Mouse (Mus musculus): ENCODE measurements around the gene Vegfb. TPM values are rescaled to one million over a fixed set of nuclear protein-coding genes. Genes with fewer than 3 reads are reported as not detected.

The Vegfb gene
- polyA plus RNA-seq, 1 experiment: 17.5 TPM

- DNase-seq (ENCODE audit: low read depth, low spot score): no peak
- whole genome bisulfite sequencing: 89% methylated on average over 4 of the region's 4 CpGs
Measured at GRCm38 (mm10) chr19:6948186-6948585, 39.3 kb downstream of the Vegfb start.

DNA sequence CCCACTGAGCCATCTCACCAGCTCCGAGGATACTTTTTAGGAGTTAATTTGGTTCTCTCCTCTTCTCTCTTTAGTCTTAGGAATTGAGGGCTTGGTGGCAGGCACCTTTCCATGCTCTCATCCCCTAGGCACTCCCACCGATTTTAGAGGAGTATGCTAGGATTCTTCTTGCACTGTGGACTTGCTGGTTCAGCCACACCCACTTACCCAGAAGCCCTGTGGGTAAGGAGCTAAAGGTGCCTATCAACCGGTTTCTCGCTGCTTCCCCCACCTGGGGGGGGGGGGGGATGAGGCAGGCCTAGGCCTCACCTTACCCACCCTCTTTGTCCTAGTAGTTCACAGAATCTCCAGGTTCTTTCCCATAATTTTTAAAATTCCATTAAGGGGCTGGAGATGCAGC lies 39.7 kb downstream of the Vegfb start:
- 57% methylated on average over 4 of the region's 4 CpGs for WGBS
- DNase-seq (ENCODE audit: low read depth, low spot score): no peak

- no peak for DNase-seq (ENCODE audit: low read depth, low spot score)
- 90% methylated on average over 6 of the region's 6 CpGs for WGBS
Measured at GRCm38 (mm10) chr19:6943709-6944108, 43.7 kb downstream of the Vegfb start.

- 25% methylated on average over 5 of the region's 5 CpGs for WGBS
- no peak for DNase-seq (ENCODE audit: low read depth, low spot score)
Measured at GRCm38 (mm10) chr19:6942764-6943163, 44.7 kb downstream of the Vegfb start.

DNA sequence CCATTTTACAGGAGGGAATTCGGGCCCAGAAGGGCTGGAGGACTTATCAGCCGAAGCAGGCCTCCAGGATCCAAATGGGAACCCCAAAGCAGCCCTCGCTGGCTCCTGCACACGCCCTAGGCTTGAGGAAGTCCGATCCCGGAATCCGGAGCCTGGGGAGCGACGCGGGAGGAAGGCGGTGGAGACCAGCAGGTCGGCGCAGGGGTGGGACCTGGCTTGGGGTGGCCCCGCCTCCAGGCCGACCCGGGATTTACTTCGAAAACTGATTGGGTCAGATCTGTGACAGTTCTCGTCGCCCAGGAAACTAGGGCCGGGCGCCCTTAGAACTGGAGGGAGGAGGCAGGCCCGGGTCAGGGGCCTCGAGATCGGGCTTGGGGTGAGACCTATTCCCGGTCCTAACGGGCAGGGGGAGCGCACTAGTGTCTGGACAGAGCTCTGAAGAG lies 45.2 kb downstream of the Vegfb start, which contains the start of gene Gpr137:
Gpr137 (minus strand) TSS at position 232 of the 443 bp plus-strand sequence.
- no peak for DNase-seq (ENCODE audit: low read depth, low spot score)
- WGBS: under 1% methylated on average over 27 of the region's 27 CpGs

- 1% methylated on average over 83 of the region's 83 CpGs for WGBS
- DNase-seq (ENCODE audit: low read depth, low spot score): no peak
Measured at GRCm38 (mm10) chr19:6941372-6942248, 45.8 kb downstream of the Vegfb start, which contains the start of gene Bad. Gene Bad (plus strand): TSS chr19:6941861.

GRCm38 (mm10) chr19:6940396-6941351 lies 46.8 kb downstream of the Vegfb start:
- 17% methylated on average over 29 of the region's 29 CpGs for WGBS
- no peak for DNase-seq (ENCODE audit: low read depth, low spot score)

DNA sequence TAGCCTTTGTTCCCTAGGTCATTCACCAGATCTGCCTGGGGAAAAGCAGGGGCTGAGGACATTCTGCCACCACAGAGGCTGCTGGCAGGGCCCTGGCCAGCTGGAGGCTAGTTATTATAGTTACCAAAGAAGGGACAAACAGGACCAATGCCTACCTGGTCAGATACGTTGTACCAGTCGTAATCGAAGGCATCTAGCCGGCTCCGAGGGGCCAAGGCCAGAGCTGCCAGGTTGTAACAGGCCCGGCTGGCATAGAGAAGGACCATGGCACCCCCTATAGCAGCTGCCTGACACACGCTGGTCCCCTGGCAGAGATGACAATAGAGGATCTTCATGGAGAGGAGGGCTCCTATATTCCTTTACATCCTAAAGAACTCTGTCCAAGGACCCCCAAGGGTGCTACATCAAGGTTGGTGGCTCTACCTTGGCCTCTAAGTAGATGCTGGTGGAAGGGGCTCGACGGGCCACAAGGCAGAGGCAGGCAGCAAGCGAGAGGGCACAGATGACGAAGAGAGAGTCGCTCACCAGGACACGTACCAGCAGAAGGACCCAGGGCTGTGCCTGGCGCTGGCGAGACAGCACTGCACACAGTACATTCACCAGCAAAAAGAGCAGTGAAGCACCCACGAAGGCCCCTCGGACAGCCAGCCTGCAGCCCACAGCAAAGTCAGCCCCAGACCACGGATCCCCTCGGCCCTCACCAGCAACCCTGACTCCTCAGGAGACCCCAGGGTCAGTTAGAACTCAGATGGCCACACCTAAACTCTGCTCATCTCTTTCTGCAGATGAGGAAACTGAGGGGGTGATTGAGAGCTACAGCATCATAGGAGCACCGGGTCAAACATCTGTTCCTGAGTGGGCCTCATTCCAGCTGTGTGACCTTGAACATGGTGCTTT lies 48.1 kb downstream of the Vegfb start:
- whole genome bisulfite sequencing: 91% methylated on average over 20 of the region's 20 CpGs

GRCm38 (mm10) chr19:6937541-6938465 lies 49.6 kb downstream of the Vegfb start:
- 83% methylated on average over 16 of the region's 16 CpGs for WGBS
- DNase-seq (ENCODE audit: low read depth, low spot score): no peak

More for the DNA sequence above, 48.1 kb downstream of the Vegfb start:
- DNase-seq (ENCODE audit: low read depth, low spot score): no peak

DNA sequence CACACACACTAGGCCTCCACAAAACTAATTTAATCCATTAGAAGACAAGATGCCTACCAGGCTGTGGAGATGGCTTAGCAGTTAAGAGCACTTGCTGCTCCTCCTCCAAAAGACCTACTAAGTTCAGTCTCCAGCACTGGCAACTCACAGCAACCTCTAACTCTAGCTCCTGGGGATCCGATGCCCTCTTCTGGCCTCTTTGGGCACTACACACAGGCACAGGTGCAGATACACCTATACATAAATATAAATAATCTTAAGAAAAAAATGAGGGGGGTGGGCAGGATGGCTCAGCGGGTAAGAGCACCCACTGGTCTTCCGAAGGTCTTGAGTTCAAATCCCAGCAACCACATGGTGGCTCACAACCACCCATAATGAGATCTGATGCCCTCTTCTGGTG lies 51.2 kb downstream of the Vegfb start:
- whole genome bisulfite sequencing: 39% methylated on average over 3 of the region's 3 CpGs
- no peak for DNase-seq (ENCODE audit: low read depth, low spot score)

GRCm38 (mm10) chr19:6934195-6934977 lies 53.1 kb downstream of the Vegfb start, which contains the start of gene Kcnk4:
Gene Kcnk4 (minus strand): TSS chr19:6934515.
- DNase-seq (ENCODE audit: low read depth, low spot score): no peak
- 19% methylated on average over 23 of the region's 23 CpGs for WGBS

DNA sequence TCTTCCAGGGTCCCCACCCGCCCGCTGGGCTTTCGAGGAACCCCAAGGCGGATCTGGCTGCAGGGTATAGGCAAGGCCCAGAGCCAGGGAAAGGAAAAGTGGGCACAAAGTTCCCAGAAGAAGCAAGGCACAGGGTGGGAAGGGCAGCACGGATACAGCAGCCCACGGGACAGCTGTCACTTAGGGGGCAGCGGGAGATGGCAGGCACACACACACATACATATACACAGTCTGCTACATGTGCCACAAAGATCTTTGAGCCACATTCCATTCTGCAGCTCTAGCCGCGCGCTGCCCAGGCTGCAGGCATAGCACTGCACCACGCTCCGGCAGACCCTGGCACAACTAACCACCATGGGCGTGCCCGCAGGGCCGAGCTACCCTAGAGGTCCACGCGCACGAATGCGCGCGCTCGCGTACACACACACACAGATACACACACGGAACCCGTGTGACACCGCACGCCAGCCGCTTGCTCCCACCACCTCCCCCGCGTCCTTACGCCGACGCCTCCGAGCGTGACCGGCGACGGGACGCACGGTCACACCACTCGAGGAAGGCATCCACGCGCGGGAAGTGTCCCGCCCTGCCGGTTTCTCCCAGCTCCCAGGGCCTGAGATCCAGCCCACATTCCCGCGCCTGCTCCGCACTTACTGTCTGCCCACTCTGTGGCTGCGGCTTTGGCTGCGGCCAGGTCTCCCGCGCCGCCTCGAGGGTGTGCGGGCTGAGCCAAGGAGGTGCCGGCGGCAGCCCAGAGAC lies 53.8 kb downstream of the Vegfb start:
- WGBS: 5% methylated on average over 58 of the region's 58 CpGs

GRCm38 (mm10) chr19:6933102-6933435 lies 54.4 kb downstream of the Vegfb start:
- WGBS: 66% methylated on average over 4 of the region's 4 CpGs
- DNase-seq (ENCODE audit: low read depth, low spot score): no peak

More for the DNA sequence above, 53.8 kb downstream of the Vegfb start:
- DNase-seq (ENCODE audit: low read depth, low spot score): no peak

Data from large intestine, adult 2 months (tissue).